Mouse (Mus musculus) kidney, adult 18-20 months (tissue): ENCODE measurements around the gene Slc16a6.

Experiments
- DNase-seq: peaks from one replicate; pipeline ENCODE4 v3.0.0; 2021

Slc16a6 gene

DNA sequence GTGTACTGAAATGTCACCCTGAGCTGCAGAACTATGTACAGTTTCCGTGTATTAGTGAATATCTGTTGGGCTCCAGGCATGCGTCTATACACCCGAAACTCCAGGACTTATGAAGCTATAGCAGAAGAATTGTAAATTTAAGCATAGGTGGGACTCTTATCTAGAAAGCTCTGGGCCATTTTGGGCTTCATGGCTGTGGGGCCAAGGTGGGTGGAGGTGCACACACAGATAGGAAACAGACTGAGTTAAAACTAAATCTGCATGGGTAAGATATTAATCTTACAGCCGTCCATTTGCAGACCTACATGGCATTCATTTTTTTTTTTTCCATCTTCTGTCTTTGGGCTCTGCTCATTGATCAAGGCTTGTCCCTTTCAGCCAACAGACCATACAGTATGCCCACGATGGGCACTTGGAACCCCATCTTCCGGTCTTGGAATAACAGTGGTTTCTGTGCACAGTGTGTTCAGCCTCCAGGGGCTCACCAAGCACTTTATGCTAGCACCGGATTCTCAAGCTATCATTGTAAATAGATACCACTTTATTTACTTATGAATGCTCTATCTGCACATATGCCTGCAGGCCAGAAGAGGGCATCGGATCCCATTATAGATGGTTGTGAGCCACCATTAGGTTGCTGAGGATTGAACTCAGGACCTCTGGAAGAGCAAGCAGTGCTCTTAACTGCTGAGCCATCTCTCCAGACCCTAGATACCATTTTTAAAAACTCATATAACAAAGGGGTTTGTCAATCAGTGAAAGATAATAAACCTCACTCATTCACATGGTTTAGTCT is 29.7 kb downstream of the Slc16a6 start:
- DNase-seq, result no peak

- no peak for DNase-seq
These were observed 31.1 kb downstream of the Slc16a6 start for GRCm38 (mm10) chr11:109442166-109442730.

- peak; percentile 59 for DNase-seq
These were observed 32.3 kb downstream of the Slc16a6 start for GRCm38 (mm10) chr11:109441119-109441518.

DNA sequence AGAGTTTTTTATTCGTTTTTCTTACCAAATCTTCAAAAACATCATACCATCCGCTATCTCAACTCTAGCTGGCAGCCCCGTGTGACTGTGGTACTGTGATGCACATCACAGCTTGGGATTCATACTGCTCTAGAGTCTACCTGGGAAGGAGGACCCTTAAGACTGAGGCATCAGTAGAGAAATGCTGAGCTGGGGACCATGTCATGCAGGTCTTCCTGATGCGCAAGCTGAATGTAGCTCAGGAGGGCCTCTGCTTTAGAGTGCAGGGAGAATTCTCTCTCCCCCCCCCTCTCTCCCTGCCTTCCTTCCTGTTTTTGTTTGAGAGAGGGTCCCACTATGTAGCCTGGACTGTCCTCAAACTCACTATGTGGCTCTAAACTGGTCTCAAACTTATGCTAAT is 32.8 kb downstream of the Slc16a6 start:
- DNase-seq, result no peak

- peak; percentile 77 for DNase-seq
These were observed 33.5 kb downstream of the Slc16a6 start for GRCm38 (mm10) chr11:109439829-109440340.

DNA sequence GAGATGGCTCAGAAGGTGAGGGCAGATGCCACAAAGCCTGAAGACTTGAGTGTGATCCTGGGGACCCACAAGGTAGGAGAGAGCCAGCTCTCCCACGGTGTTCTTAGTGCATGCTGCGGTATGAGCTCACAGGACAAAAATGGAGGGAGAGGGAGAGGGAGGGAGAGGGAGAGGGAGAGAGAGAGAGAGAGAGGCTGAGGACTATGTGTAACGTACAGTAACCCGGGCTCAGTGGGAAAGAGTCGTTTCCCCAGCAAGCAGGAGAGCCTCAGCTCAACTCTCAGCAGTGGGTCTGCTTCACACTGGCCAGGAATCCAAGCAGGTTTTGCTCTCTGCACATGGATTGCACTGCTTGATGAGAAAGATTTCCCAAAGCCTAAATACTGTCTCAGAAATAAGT is 34.2 kb downstream of the Slc16a6 start:
- no peak for DNase-seq

DNA sequence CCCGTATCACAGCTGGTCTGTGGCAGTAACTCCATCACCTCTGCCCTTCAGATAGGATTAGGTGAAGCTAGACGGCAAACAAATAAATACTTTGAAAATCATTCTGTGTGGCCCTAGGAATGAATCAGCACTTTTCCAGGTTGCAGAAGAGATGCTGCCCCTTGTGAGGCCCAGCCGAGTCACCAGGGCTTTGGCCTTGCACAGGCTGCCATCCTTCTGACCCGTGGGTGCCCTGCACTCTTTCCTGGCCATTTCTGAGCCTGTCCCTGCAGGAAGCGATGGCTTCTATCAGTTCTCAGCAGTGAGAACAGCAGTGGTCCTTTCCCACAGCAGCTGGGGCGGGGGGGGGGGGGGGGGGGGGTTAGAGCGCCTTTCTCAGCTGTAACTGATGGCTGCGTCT is 36.5 kb downstream of the Slc16a6 start:
- no peak for DNase-seq

- no peak for DNase-seq
These were observed 39.1 kb downstream of the Slc16a6 start for GRCm38 (mm10) chr11:109434233-109434798.

GRCm38 (mm10) chr11:109427353-109427752 is 46.0 kb downstream of the Slc16a6 start:
- DNase-seq, result no peak

DNA sequence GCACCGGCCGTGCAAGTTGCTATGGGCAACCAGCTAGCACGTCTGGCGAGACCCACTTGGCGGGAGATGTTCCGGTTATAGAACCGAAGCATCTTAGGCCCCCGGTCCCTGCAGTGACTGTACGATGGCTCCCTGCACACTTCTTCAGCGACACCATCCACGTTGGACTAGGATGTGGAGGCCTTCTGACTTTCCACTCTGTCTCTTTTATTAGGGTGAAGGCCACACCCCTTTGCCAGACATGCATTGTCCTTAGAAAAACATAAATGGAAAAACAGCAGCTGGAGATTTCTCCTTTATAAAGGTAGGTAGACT is 47.2 kb downstream of the Slc16a6 start:
- DNase-seq, result no peak

DNA sequence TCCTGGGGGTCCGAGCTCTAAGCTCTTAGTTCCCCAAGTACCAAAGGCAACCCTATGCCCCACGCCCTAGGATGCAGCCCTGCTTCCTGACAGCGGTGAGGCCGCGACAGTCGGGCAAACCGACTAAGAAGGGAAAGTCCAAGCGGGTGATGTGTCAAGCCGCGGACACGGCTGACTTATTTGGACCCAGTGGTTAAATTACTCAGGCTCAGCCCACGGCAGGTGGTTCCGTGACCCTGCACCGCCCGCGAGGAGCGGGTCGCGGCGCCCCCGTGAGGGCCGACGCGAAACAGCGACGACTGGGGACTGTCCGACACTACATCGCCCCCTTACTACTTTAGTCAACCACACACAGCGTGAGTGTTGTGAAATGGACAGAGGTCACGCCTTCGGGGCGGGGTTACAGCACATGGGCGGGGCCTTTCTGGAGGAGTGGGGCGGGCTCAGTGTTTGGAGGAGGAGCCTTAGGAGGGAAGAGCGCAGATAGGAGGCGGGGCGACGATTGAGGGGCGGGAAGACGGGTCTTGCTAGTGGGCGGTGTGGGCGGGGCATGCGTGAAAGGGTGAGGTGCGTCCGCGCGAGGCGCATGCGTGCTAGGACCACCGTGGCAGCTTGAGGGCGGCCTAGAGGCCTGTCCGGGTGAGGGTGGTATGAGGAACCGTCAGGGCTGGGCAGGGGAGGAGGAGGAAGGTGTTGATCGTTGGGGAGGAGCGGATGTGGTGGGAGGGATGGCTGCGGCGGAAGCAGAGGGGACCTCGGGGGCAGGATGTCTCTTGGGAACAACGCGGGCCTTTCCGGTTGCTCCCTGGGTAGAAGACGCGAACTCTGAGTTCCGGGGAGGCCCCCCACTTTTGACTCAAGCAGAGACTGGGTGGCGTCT is 47.8 kb downstream of the Slc16a6 start, which contains the start of gene Amz2:
Amz2 (plus strand) TSS at position 555 of the 880 bp plus-strand sequence.
- peak; percentile 100 for DNase-seq

GRCm38 (mm10) chr11:109423294-109423693 is 50.1 kb downstream of the Slc16a6 start:
- no peak for DNase-seq

GRCm38 (mm10) chr11:109422263-109422662 is 51.1 kb downstream of the Slc16a6 start:
- no peak for DNase-seq

GRCm38 (mm10) chr11:109421205-109421604 is 52.2 kb downstream of the Slc16a6 start:
- no peak for DNase-seq

GRCm38 (mm10) chr11:109420567-109420962 is 52.8 kb downstream of the Slc16a6 start:
- no peak for DNase-seq

DNA sequence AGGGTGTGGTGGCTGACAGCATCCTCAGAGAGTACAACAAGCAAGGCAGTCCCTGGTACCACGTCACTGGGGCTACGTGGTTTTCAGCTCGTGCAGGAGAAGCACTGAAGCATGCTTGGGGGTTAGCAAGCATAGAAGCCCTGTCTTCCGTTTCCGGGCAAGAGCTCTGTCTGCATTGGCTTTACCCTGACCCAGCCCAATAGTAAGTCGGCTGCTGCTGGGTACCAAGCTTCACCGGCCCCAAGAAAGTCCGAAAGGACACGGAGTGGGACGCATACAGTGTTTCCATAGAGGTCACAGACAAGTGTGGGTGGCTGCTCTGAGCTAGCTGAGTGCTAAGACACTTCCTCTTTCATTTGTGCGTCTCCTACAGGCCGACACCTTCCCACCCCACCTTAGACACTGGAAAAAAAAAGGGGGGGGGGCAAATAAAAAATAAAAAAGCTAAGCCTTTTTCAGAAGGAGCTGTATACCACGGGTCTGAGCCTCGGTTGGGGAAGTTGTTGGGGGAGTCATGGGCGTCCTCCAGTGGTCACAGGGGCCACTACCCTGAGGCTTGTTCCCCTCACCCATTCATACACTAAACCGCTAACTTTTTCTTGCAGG is 53.3 kb downstream of the Slc16a6 start:
- DNase-seq, result no peak

DNA sequence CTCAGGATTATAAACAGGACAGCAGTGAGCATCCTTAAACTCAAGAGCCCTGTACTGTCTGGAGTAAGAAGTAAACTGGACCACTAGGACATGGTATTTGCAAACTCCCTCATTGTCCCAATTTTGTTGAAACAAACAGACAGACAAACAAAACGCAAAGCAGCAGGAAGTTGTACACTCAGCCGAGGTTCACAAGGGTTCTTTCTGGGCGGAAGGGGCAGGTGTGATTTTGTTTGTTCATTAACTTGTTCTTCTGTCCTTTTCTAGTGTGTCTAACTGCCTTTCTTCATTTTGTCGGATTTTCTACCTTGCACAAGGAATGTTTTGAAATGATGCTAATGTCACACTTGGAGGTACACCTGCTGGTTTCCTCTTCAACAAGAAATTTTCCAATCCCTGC is 53.9 kb downstream of the Slc16a6 start:
- DNase-seq, result no peak

DNA sequence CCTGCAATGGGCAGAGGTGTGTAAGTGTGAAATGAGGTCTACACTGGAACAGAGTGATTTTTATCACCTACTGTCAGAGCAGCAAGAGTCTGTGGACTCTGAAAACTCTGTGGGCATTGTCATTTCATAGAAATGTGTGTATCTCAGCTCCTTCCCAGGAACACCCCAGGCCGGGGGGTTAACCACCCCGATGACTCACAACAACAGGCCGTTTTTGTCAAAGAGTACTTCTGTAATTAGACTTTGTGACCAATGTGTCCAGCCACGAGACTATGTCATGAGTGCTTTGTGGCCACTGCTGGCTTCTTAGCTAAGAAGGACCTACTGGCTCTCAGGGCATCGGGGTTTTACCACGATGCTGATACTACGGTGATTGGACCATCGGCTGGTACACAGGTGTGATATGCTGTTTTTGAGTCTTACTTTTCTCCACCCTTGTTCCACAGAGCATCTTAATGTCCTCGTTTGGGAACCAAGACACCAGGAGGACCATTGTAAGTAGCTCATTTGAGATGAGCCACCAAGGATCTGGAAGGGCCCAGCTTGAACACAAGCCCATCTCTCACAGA is 55.8 kb downstream of the Slc16a6 start:
- DNase-seq, result no peak

DNA sequence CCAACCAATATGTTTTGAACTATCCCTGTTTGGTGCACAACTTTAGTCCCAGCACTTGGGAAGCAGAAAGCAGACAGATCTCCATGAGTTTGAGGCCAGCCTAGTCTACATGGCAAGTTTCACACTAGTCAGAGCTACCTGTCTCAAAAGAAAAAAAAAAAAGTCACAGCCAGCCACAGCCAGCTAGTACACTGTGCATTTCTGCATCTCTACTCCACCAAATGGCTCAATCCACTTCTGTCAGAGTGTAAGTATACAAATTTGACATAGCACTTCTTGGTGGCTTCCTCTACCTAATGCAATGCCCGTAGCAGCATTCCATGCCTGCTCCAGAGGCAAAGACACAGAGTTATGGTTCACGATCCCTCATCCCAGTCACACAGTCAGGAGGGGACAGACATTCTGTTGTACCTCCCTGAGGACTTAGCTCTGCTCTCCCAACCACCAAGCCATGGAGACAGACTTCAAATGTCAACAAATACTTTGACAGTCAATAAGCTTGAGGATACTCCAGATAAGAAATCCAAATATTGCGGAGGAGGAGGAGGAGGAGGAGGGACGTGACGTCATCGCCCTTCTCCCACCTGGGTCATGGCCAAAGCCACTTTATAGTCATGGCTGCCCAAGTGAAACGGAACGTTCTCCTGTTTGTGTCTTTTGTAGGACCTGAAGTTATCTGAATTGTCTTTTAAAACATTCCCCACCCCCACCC is 56.5 kb downstream of the Slc16a6 start:
- no peak for DNase-seq

GRCm38 (mm10) chr11:109414802-109415201 is 58.6 kb downstream of the Slc16a6 start:
- no peak for DNase-seq

GRCm38 (mm10) chr11:109413617-109414016 is 59.8 kb downstream of the Slc16a6 start, which contains the start of gene 9930022D16Rik:
9930022D16Rik (plus strand) TSS chr11:109413917.
- no peak for DNase-seq
